Mouse (Mus musculus) forebrain, embryonic 12.5 days (tissue): ENCODE measurements around the gene Smc5. TPM values are rescaled to one million over a fixed set of nuclear protein-coding genes. Genes with fewer than 3 reads are reported as not detected.

Experiments used
- ATAC-seq: fragments of 200-750 bp; cut with Nextera tagmentation; 2 replicates; pipeline ENCODE4 v1.8.0; 2017; ENCODE audit warnings: moderate TSS enrichment; ENCODE audit not compliant: low FRiP score
- H3K27ac ChIP-seq: fragments of 300-500 bp; sonication (generic); 2 replicates; pipeline ENCODE4 v1.5.1; 2016; ENCODE audit warnings: mild to moderate bottlenecking
- H3K27me3 ChIP-seq: fragments of 300-500 bp; sonication (generic); 2 replicates; pipeline ENCODE4 v1.6.1; 2016; ENCODE audit warnings: mild to moderate bottlenecking
- H3K36me3 ChIP-seq: fragments of 300-500 bp; sonication (generic); replicated peaks from 2 replicates; pipeline ENCODE4 v1.6.1; 2016; ENCODE audit warnings: mild to moderate bottlenecking
- H3K4me1 ChIP-seq: fragments of 300-500 bp; sonication (generic); 2 replicates; pipeline ENCODE4 v1.6.1; 2016
- H3K4me2 ChIP-seq: fragments of 300-500 bp; sonication (generic); 2 replicates; pipeline ENCODE4 v1.6.1; 2016; ENCODE audit warnings: mild to moderate bottlenecking, moderate library complexity
- H3K4me3 ChIP-seq: fragments of 300-500 bp; sonication (generic); replicated peaks from 2 replicates; pipeline ENCODE4 v1.5.1; 2016; ENCODE audit warnings: mild to moderate bottlenecking
- H3K9ac ChIP-seq: fragments of 300-500 bp; sonication (generic); 2 replicates; pipeline ENCODE4 v1.6.1; 2016; ENCODE audit warnings: mild to moderate bottlenecking
- H3K9me3 ChIP-seq: fragments of 300-500 bp; sonication (generic); 2 replicates; pipeline ENCODE4 v1.6.1; 2016
- WGBS: fragments of 180-500 bp; shearing (Covaris S2); methylation state at CpG from one replicate; pipeline ENCODE4 v1.1.7; 2016; 5-methylcytosine and 5-hydroxymethylcytosine counted together
- polyA plus RNA-seq: library from polyadenylated mRNA; unstranded; fragments of >200 nt; fragmentation: Nextera tagmentation; extraction: Ambion mirVana; gene quantifications from 2 replicates; pipeline ENCODE4 v1.2.1, GENCODE M21; 2016

Smc5 gene
- polyA plus RNA-seq, 1 experiment from 2014 or later = 58.6 TPM

DNA sequence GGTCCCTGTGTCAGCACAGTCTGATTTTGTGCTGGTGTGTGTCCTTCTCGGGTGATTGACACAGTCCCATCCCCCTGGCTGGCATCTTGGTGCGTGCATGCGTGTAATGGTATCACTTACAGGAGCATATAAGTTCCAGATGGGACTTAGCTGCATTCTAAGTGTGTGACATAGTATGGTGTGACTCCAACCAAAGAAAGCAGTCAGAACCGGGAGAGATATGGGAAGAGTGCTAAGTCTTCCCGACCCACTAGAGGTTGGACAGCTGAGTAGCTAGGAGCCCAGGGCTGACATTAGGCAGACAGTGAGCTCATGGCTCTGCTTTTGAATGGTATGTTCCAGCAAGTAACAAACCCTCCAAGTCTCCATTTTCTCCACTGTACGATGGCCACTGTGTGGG, 110.8 kb downstream of the Smc5 start:
- no peak overlapping the region for H3K27ac ChIP-seq
- H3K9ac ChIP-seq = no peak overlapping the region
- no peaks in the 10 kb centered on the region; the same call in 1 of the 2 replicates for H3K4me1 ChIP-seq
- 70% methylated on average over 6 of the region's 6 CpGs for WGBS
- no peak overlapping the region for H3K4me2 ChIP-seq
- ATAC-seq = no peak
- no peaks in the 10 kb centered on the region for H3K27me3 ChIP-seq
- no peak overlapping the region for H3K4me3 ChIP-seq
- no peaks in the 10 kb centered on the region for H3K36me3 ChIP-seq
- H3K9me3 ChIP-seq = no peaks in the 10 kb centered on the region

DNA sequence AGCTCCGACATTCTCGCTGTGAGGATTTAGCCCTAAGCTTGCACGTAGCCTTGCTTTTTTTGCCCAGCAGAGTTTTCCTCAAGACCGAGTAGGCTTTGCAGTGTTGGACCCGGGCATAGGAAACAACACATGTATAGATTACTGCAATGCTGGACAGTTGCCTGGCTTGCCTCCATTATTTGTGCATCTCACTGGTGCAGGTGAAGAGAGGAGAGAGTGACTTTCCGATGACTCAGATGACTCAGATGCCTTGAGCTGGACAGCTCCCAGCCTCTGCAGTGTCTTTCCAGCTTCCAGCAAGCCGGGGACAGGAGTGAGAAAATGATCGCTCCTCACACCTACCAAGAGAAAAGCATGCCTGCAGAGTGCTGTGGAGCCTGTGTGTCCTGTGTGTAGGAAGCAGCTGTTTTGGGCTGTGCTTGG, 111.3 kb downstream of the Smc5 start:
- Histone ChIP-seq H3K4me2 (no peak overlapping the region), H3K9ac (no peak overlapping the region), H3K4me1 (no peaks in the 10 kb centered on the region; the same call in 1 of the 2 replicates), H3K27me3 (no peaks in the 10 kb centered on the region), H3K4me3 (no peak overlapping the region), H3K36me3 (no peaks in the 10 kb centered on the region), H3K9me3 (no peaks in the 10 kb centered on the region), H3K27ac (no peak overlapping the region)
- no peak for ATAC-seq
- 18% methylated on average over 8 of the region's 8 CpGs for whole genome bisulfite sequencing

DNA sequence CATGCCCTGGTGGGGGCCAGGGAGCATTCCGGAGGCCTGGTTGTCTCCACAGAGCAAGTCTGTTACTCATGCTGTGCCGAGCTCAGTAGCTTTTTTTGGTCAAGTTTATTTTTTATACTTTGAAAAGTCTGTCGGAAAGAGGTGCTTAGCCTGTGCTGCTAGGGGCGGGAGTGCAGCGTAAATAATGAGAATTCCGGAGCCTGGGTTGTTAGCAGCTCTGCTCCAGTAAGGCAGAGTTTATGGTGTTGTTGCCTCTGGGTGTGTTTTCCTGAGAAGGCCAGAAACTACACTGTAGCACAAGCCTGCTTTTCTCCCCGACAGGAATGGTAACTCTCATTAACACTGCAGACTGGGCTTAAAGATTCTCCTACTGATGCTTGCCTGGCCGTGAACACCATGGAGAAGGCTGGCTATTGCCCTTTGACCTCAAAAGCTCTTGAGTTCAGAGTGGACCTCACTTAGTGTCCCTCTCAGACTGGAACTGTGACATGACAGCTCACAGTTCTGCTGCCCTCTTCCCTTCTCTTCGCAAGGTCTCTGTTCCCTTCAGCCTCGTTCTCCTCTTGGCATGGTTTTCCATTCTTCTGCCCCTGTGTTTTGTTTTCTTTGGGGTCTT, 113.8 kb downstream of the Smc5 start:
- H3K27ac ChIP-seq = no peak overlapping the region
- H3K9ac ChIP-seq = no peak overlapping the region
- no peaks in the 10 kb centered on the region for H3K36me3 ChIP-seq
- no peaks in the 10 kb centered on the region for H3K9me3 ChIP-seq
- H3K4me2 ChIP-seq = no peak overlapping the region
- 77% methylated on average over 10 of the region's 10 CpGs for WGBS
- H3K27me3 ChIP-seq = no peaks in the 10 kb centered on the region
- no peaks in the 10 kb centered on the region; the same call in 1 of the 2 replicates for H3K4me1 ChIP-seq
- H3K4me3 ChIP-seq = no peak overlapping the region
- no peak for ATAC-seq

Other genes with a start within 250 kb of the Smc5 start
- 1.2 and 1.4 TPM in 2 replicates for gene Klf9, start 132.7 kb downstream of the Smc5 start, polyA plus RNA-seq
- 0.62 and 1.5 TPM in 2 replicates for gene Mamdc2, start 174.5 kb upstream of the Smc5 start, polyA plus RNA-seq